Mouse (Mus musculus) kidney, adult 2 months (tissue): Measurements from ENCODE around the gene Ap3m1.

ENCODE experiments used
- CTCF ChIP-seq: fragments of 200-500 bp; conservative IDR thresholded peaks from 2 replicates; pipeline ENCODE4 v1.5.1; 2011; ENCODE audit warnings: low read depth, mild to moderate bottlenecking, control low read depth, low read length, moderate library complexity, mixed read lengths; ENCODE audit not compliant: insufficient read depth, insufficient read length
- POLR2A ChIP-seq: fragments of 200-500 bp; IDR thresholded peaks from one replicate; pipeline ENCODE4 v1.6.1; 2011; ENCODE audit warnings: low read depth, low read length, control low read depth

- TF ChIP-seq POLR2A (no peak), CTCF (no peak)
Observed at GRCm38 (mm10) chr14:21053586-21053985, 1.3 kb upstream of the Ap3m1 start.
